Mouse (Mus musculus) small intestine, adult 2 months (tissue): ENCODE results near the gene Lrrc8c. TPM values are rescaled to one million over a fixed set of nuclear protein-coding genes. Genes with fewer than 3 reads are reported as not detected.

ENCODE experiments used
- H3K27ac ChIP-seq: fragments of 200-500 bp; 2 replicates; pipeline ENCODE4 v1.5.1; 2012; ENCODE audit warnings: low read depth, low read length, control low read depth, inconsistent platforms; ENCODE audit not compliant: insufficient read depth
- H3K27me3 ChIP-seq: fragments of 200-500 bp; 2 replicates; pipeline ENCODE4 v1.6.1; 2012; ENCODE audit warnings: mild to moderate bottlenecking, moderate library complexity, low read length, inconsistent platforms; ENCODE audit not compliant: control insufficient read depth, insufficient read depth
- H3K36me3 ChIP-seq: fragments of 200-500 bp; 2 replicates; pipeline ENCODE4 v1.6.1; 2012; ENCODE audit warnings: mild to moderate bottlenecking, low read length, control low read depth, inconsistent platforms; ENCODE audit not compliant: control insufficient read depth, insufficient read depth
- H3K4me1 ChIP-seq: fragments of 200-500 bp; 2 replicates; pipeline ENCODE4 v1.6.1; 2012; ENCODE audit warnings: low read length, inconsistent platforms, mixed read lengths; ENCODE audit not compliant: control insufficient read depth, insufficient read depth, insufficient read length
- H3K4me3 ChIP-seq: fragments of 200-500 bp; 2 replicates; pipeline ENCODE4 v1.5.1; 2012; ENCODE audit warnings: low read depth, mild to moderate bottlenecking, control low read depth, inconsistent platforms, low read length, moderate library complexity
- CTCF ChIP-seq: fragments of 200-500 bp; IDR thresholded peaks from 2 replicates; pipeline ENCODE4 v1.5.1; 2012; ENCODE audit warnings: low read depth, mild to moderate bottlenecking, control low read depth, inconsistent platforms, low read length, moderate library complexity, mixed read lengths; ENCODE audit not compliant: insufficient replicate concordance, insufficient read length; ENCODE audit errors: extremely low read depth
- POLR2A ChIP-seq: fragments of 200-500 bp; IDR thresholded peaks from 2 replicates; pipeline ENCODE4 v1.6.1; 2012; ENCODE audit warnings: low read depth, mild to moderate bottlenecking, control low read depth, inconsistent platforms, low read length, moderate library complexity
- WGBS: fragments of 180-500 bp; shearing (Covaris S2); methylation state at CpG from one replicate; pipeline ENCODE4 v1.1.7; 2018; 5-methylcytosine and 5-hydroxymethylcytosine counted together
- polyA plus RNA-seq: library from polyadenylated mRNA; depleted of rRNA; stranded (reverse); fragments of >200 nt; gene quantifications from 2 replicates; pipeline ENCODE4 v1.2.3, GENCODE M21; 2012

Lrrc8c gene
- polyA plus RNA-seq, 1 experiment = 7.6 TPM

DNA sequence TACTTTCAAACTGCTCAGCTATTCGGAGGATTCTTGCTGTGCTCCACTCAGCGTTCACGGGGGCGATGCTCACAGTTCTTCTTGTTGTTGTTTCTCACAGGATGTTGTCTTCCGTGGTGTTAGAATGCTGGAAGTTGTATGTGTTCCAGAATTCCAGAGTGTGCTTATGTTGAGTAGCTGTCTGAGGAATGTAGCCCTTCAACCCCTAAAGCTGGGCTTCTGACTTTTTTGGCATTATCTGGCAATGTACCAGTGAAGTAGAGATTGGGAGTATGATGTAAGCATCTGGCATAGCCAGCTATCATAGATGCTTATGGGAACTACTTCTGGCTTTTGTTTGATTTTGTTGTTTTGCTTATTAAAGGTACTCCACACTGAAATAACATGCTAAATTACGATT, 11.4 kb downstream of the Lrrc8c start:
- 62% methylated on average over 6 of the region's 6 CpGs for WGBS

DNA sequence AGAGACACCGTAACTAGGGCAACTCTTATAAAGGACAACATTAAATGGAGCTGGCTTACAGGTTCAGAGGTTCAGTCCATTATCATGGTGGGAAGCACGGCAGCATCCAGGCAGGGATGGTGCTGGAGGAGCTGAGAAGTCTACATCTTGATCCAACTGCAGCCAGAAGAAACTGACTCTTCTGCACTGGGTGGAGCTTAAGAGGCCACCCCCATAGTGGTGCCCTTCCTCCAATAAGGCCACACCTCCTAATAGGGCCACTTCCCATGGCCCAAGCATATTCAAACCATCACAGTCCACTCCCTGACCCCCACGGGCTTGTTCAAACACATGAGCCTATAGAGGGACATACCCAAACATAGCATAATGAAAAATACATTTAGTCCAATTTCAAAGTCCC, 16.0 kb downstream of the Lrrc8c start:
- Histone ChIP-seq H3K27ac (no peak overlapping the region), H3K4me3 (no peak overlapping the region), H3K36me3 (no peaks in the 10 kb centered on the region), H3K4me1 (no peaks in the 10 kb centered on the region), H3K27me3 (no peaks in the 10 kb centered on the region)
- TF ChIP-seq POLR2A (no peak), CTCF (no peak)
- WGBS = 88% methylated on average over 3 of the region's 3 CpGs

More for the DNA sequence above, 11.4 kb downstream of the Lrrc8c start:
- TF ChIP-seq POLR2A = no peak
- TF ChIP-seq CTCF = no peak
- Histone ChIP-seq H3K36me3 (no peaks in the 10 kb centered on the region), H3K27ac (no peak overlapping the region), H3K4me3 (no peak overlapping the region), H3K4me1 (peaks cover 4% of the 10 kb centered on the region; the same call in 1 of the 2 replicates), H3K27me3 (no peaks in the 10 kb centered on the region)

- no peak for TF ChIP-seq POLR2A
- no peak for TF ChIP-seq CTCF
- no peaks in the 10 kb centered on the region for H3K4me1 ChIP-seq
- no peak overlapping the region for H3K27ac ChIP-seq
- H3K27me3 ChIP-seq = no peaks in the 10 kb centered on the region
- no peak overlapping the region for H3K4me3 ChIP-seq
- 86% methylated on average over 2 of the region's 2 CpGs for WGBS
- H3K36me3 ChIP-seq = no peaks in the 10 kb centered on the region
Observed at GRCm38 (mm10) chr5:105536172-105536571, 17.0 kb downstream of the Lrrc8c start.

GRCm38 (mm10) chr5:105537101-105537723, 18.0 kb downstream of the Lrrc8c start:
- Histone ChIP-seq H3K4me1 (no peaks in the 10 kb centered on the region), H3K27me3 (no peaks in the 10 kb centered on the region), H3K27ac (no peak overlapping the region), H3K4me3 (no peak overlapping the region), H3K36me3 (no peaks in the 10 kb centered on the region)
- WGBS = 78% methylated on average over 11 of the region's 11 CpGs
- no peak for TF ChIP-seq POLR2A
- no peak for TF ChIP-seq CTCF

DNA sequence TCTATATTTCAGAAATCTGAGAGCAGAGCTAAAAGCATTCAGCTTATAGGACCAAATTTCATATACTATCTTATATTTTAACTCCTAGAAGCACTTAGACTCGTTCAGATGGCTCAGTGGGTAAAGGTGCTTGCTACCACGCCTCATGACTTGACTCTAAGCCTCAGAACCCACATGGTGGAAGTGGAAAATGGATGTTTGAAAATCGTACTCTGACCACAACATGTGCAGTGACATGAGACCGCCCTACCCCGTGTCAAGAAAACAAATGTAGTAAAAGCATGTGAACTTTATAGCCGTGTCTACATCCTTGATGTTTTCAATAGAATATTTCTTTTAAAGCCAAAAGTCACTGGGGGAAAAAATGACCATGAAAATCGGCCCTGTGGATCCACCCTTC, 21.9 kb downstream of the Lrrc8c start:
- TF ChIP-seq CTCF (no peak), POLR2A (no peak)
- Histone ChIP-seq H3K27ac (no peak overlapping the region), H3K27me3 (no peaks in the 10 kb centered on the region), H3K36me3 (no peaks in the 10 kb centered on the region), H3K4me3 (no peak overlapping the region), H3K4me1 (no peaks in the 10 kb centered on the region)
- WGBS = 74% methylated on average over 7 of the region's 7 CpGs

DNA sequence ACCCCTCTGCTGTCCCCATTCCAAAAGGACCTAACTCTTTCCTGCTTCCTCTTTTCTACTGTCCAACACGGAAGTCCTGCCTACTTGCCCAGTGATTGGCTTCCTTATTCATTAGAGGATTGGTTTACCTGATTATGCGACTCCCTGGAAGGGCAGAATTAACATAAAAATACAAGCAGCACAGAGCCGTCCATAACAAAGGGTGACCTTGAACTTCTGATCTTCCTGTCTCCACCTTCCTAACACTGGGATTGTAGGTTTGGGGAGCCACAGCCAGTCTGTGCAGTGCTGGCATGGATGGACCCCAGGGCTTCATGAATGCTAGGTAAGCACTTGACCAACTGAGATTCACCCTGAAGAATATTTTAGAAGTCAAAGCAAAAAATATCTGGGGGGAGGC, 25.9 kb downstream of the Lrrc8c start:
- Histone ChIP-seq H3K27me3 (no peaks in the 10 kb centered on the region), H3K4me1 (no peaks in the 10 kb centered on the region), H3K36me3 (no peaks in the 10 kb centered on the region), H3K4me3 (no peak overlapping the region), H3K27ac (no peak overlapping the region)
- WGBS = 38% methylated on average over 3 of the region's 3 CpGs
- TF ChIP-seq CTCF = no peak
- TF ChIP-seq POLR2A = no peak

GRCm38 (mm10) chr5:105547115-105547514, 27.9 kb downstream of the Lrrc8c start:
- Histone ChIP-seq H3K4me1 (no peaks in the 10 kb centered on the region), H3K4me3 (no peak overlapping the region), H3K36me3 (no peaks in the 10 kb centered on the region; the same call in 1 of the 2 replicates), H3K27ac (no peak overlapping the region), H3K27me3 (no peaks in the 10 kb centered on the region)
- TF ChIP-seq CTCF (no peak), POLR2A (no peak)
- WGBS = 86% methylated on average over 4 of the region's 4 CpGs
